Mouse (Mus musculus): ENCODE measurements around the gene Pagr1b.
A peak's percentile ranks its signal among the peaks of the same experiment; 100 is the strongest.

Pagr1b gene

GRCm38 (mm10) chr7:126996449-126996848, 19.8 kb downstream of the Pagr1b start:
- DNase-seq (ENCODE audit: low spot score in 2 of 2) = no peak

DNA sequence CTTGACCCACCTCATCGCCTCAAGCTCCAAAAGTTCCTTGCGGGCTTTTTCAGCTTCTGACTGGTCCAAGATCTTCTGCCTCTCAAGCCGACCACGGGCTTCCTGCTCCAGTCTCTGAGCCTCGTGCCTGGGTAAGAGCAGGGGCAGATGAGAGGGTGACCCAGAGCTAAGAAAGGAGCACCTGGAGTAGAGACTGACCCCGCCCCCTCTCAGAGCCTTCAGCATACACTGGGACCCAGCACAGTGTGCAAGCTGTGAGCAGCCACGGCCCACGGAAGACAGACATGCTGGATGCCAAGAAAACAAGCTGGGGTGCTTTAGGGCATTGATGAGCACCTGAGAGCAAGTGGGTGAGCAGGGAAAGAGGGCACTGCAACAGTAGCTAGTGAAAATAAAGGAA, 27.5 kb downstream of the Pagr1b start:
- no peak for DNase-seq (ENCODE audit: low spot score in 2 of 2)

GRCm38 (mm10) chr7:126986319-126986718, 30.0 kb downstream of the Pagr1b start:
- peak; percentile 25 to 27 for DNase-seq (ENCODE audit: low spot score in 2 of 2)

DNA sequence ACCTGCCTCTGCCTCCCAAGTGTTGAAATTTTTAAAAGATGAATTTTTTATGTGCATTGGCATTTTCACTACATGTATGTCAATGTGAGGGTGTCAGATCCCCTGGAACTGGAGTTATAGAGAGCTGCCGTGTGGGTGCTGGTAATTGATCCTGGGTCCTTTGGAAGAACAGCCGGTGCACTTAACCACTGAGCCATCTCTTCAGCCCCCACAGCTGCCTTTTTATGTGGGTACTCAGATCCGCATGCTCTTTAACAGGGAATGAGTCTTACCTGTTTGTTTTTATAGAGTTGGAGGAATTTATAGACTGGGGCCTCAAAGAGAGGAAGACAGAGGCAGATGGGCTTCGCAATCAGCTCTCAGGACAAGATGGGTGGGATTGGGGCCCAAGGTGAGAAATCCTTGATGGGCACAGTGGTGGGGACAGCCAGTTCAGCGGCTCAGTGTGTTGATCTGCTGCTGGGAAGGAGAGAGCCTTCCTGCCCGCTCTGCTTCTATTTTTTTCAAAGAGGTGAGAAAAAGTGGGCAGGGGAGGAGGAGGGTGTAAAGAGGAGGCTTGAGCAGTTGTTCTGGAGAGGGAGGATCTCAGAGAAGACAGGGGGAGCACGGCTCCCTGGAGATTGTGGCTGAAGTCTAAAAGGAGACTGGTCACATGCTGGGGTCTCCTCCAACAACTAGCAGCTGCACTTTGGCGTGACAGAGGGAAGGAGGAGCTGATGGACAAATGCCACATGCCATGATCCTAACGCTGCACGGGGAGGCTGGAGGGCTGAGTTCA, 31.4 kb downstream of the Pagr1b start:
- no peak for DNase-seq (ENCODE audit: low spot score in 2 of 2)

DNA sequence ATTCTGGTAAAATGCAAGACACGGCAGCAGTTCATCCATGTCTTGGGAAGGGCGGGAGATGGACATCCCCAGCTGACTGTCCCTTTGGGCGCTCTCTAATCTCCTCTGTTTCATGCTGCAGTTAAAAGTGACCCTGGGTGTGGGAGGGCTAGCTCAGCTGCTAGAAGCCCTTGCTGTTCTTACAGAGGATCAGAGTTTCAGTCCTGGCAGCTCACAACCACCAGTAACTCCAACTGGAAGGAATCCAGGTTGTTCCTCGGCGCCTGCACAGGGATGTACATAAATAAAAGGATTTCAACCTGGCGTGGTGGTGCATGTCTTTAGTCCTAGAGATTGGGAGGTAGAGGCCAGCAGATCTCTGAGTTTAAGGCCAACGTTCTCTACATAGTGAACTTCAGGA, 33.2 kb downstream of the Pagr1b start:
- DNase-seq (ENCODE audit: low spot score in 2 of 2) = no peak

- DNase-seq (ENCODE audit: low spot score in 2 of 2) = no peak
These were observed 34.2 kb downstream of the Pagr1b start for GRCm38 (mm10) chr7:126982054-126982453.

DNA sequence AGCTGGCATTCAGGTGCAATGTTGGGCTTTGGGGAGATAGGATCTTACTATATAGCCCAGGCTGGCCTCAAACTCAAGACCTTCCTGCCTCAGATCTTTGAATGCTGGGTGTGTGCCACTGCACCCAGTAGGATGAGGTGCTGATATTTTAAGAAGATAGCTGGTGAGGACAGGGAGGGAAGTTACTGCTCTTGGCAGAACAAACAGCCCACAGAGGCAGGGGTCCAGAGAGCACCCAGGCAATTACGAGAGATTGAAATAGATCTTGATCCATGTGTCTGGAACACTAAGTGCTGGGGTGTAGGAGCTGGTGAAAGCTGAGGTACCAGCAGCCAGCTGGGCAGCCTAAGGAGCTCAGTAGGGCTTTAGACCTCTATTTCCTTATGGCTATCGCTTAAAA, 34.7 kb downstream of the Pagr1b start:
- no peak for DNase-seq (ENCODE audit: low spot score in 2 of 2)

GRCm38 (mm10) chr7:126978841-126979240, 37.4 kb downstream of the Pagr1b start:
- DNase-seq (ENCODE audit: low spot score in 2 of 2) = no peak

- no peak for DNase-seq (ENCODE audit: low spot score in 2 of 2)
These were observed 39.3 kb downstream of the Pagr1b start for GRCm38 (mm10) chr7:126976878-126977459.

GRCm38 (mm10) chr7:126975950-126976866, 40.1 kb downstream of the Pagr1b start, which contains the start of gene Cdiptos:
Gene Cdiptos (minus strand): TSS chr7:126976098.
- DNase-seq (ENCODE audit: low spot score in 2 of 2) = peak; percentile 92 to 94

- DNase-seq (ENCODE audit: low spot score in 2 of 2) = no peak
These were observed 40.6 kb downstream of the Pagr1b start, which contains the start of gene Cdipt for GRCm38 (mm10) chr7:126975893-126975949. Gene Cdipt (plus strand): TSS chr7:126975914.

- peak in 1 of 2 experiments; percentile 15 for DNase-seq (ENCODE audit: low spot score in 2 of 2)
These were observed 40.8 kb downstream of the Pagr1b start for GRCm38 (mm10) chr7:126975493-126975892.

DNA sequence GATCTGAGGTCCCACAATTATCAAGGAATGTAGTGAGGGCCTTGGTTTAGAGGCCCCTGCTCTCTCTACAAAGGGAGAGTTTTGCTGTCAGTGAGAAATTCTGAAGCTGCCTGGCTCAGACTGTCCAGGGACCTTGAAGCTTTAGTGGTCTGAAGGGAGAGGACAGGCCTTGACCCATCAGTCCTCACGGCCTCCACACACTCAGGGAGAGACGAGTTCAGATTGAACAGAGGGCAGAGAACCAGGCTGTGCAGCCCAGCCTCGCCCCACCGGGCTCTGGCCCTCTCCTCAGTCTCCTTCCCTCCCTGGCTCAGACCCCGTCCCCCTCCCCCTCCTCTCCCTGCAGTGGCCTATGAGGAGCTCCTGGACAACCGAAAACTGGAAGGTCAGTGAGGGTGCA, 48.9 kb downstream of the Pagr1b start:
- no peak for DNase-seq (ENCODE audit: low spot score in 2 of 2)

DNA sequence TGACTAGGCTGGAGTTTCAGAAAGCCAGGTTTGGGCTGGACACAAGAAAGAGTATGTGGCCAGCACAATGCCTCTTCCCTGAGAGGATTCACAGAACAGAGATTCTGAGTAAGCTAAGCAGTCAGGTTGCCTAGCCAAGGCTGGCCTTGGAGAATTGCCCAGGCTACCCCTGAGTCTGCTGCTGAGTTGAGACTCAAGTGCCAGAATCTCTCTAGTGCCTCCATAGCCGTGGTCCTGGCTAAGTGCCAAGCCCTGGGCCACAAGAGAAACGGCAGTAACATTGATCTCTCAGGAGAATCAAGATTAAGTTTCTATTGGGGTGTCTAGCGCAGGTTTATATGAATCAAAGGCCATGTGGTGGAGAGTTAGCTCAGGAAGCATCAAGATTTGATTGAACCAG, 50.7 kb downstream of the Pagr1b start:
- DNase-seq (ENCODE audit: low spot score in 2 of 2) = no peak

DNA sequence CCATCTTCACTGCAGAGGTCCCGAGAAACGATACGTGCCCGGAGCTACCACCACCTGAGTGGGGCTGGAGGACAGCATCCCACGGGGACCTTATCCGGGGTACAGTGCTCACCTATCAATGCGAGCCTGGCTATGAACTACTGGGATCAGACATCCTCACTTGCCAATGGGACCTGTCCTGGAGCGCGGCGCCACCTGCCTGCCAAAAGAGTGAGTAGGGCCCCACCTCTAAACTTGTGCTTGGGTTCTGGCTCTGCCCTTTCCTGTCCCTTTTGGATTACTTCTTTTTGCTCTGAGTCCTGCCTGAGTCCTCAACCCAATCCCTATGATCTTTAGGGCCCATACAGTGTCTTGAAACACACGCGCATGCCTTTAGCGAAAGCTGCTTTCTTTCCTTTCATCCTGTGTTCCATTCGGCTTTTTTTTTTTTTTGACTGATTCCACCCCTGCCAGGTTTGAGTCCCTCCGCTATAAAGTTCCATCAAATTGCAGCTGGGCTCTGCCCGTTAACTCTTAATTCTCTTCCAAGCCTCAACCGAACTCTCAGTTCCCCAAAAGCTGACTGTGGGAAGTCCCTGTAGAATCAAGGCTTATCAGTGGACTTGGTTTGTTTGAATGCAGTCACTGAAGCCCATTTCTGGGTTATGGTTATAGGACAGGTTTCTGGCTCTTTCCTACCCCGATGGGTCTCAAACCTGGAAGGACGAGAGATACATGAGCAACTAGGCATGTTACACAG, 52.6 kb downstream of the Pagr1b start:
- peak; percentile 13 to 25 for DNase-seq (ENCODE audit: low spot score in 2 of 2)

GRCm38 (mm10) chr7:126961965-126962364, 54.3 kb downstream of the Pagr1b start:
- DNase-seq (ENCODE audit: low spot score in 2 of 2) = no peak

GRCm38 (mm10) chr7:126961095-126961494, 55.2 kb downstream of the Pagr1b start:
- no peak for DNase-seq (ENCODE audit: low spot score in 2 of 2)

- no peak for DNase-seq (ENCODE audit: low spot score in 2 of 2)
These were observed 56.5 kb downstream of the Pagr1b start for GRCm38 (mm10) chr7:126959780-126960179.

DNA sequence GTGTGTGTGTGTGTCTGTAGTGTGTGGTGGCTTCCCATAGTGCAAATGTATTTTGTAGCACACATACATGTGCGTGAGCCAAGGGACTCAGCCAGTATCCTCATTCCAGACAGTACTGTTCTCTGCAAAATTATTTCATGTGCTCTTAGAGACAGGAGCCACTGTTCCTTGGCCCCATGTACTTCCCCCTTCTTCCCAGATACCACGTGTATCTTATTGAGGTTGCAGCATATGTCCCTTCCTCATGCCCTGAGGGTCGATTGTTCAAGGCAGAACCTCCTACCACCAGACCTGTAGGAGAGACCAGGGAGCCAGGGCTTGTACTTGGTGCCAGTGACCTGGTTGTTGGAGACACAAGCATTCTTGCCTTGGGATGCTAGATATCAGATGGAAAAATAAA, 61.2 kb downstream of the Pagr1b start:
- DNase-seq (ENCODE audit: low spot score in 2 of 2) = no peak

DNA sequence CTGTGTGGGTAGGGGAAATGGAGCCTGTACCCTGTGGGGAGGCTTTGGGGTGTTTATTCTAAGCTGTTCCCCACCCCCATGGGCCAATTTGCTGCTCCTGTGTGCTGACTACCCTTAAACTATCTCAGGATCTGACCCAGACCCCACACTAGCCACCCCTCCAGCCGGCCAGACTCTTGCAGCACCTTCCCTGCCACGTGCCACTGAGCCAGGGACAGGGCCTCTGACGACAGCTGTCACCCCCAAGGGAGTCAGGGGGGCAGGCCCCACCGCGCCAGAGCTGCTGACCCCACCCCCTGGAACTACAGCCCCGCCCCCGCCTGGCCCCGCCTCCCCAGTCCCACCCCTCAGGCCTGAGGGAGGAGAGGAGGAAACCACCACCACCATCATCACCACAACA, 63.6 kb downstream of the Pagr1b start:
- no peak for DNase-seq (ENCODE audit: low spot score in 2 of 2)

DNA sequence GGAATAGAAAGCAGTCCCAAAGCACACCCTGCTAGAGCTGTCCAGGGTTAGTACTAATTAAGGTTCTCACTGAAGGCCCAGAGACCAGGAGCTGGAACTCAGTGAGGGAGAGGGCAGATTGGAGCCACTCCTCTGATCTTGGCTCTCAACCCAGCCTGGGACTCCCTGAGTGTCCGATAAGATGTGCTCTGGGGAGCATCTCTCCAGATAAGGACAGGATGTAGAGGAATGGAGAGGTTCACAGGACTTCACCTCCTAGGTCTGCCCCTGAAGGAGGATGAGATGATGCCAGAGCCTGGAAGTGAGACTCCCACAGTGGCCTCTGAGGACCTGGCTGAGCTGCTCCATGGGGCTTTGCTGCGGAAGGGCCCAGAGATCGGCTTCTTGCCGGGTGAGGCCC, 64.5 kb downstream of the Pagr1b start:
- no peak for DNase-seq (ENCODE audit: low spot score in 2 of 2)

All from urinary bladder, adult 18-20 months (tissue).